Mouse (Mus musculus): ENCODE data around the gene Bcl2l1. TPM values are rescaled to one million over a fixed set of nuclear protein-coding genes. Genes with fewer than 3 reads are reported as not detected.
A peak's percentile ranks its signal among the peaks of the same experiment; 100 is the strongest.

The Bcl2l1 gene
- polyA plus RNA-seq, 1 experiment from 2014 or later, result 109 TPM

DNA sequence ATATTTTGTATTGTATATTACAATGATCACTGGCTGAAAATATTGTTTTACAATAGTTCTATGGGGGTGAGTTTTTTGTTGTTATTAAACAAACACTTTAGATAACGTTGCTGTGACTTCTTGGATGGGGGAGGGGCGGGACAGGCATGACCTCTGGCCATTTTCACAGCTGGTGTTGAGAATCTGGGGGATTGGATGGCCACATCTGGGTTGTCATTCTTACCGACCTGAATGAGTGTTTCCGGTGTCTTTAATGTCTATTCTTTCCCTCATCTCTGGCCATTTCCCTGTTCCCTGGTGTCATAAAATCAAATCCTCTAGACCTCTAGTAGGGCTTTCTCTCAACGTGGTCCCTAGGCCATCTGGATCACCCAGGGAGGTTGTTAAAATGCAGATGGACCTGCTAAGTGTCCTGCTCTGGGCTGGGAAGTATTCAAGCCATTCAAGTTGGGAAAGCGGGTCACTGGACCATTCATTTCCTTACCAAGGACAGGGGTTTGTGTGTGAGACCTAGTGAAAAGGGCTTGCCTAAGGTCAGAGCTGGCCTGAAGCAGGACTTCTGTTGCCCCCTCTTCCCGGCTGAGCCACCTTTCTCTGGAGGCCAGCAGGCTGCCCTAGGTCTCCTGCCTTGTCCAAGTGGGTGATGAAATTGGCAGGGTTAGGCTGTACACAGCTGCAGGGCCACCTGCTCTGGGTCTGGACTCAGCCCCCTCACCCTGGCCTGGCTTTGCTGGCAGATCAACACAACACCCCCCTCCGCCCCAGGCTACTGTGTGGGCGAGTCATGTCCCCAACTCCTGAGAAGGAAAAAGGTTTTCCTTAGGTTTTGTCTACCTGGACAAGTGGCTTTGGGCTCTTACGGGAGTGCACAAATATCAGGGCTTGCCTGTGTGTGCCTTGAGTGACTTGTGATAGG is 94.0 kb downstream of the Bcl2l1 start:
- DNase-seq (ENCODE audit: low spot score) (peak; percentile 77), ATAC-seq (ENCODE audit: insufficient number of reproducible peaks, low FRiP score, low TSS enrichment, low read depth) (no peak)
- H3K4me3 ChIP-seq (ENCODE audit: low read depth, low read length), result peak overlapping the region; percentile 92
- no peaks in the 10 kb centered on the region for H3K36me3 ChIP-seq (ENCODE audit: control insufficient read depth, insufficient read depth, low read length)
- H3K27ac ChIP-seq (replicated peaks; ENCODE audit: low read depth, low read length), result peak overlapping the region; percentile 91
- peak overlapping the region; percentile 93 for H3K9ac ChIP-seq (ENCODE audit: low read length)
- WGBS, result 5% methylated on average over 10 of the region's 10 CpGs
- H3K9me3 ChIP-seq (ENCODE audit: control insufficient read depth, low read length), result no peaks in the 10 kb centered on the region
- peaks cover 29% of the 10 kb centered on the region for H3K4me1 ChIP-seq (ENCODE audit: control insufficient read depth, insufficient read depth, low read length)
- H3K4me2 ChIP-seq (ENCODE audit: low read depth, severe bottlenecking), result peak overlapping the region; percentile 54
- H3K27me3 ChIP-seq (ENCODE audit: control insufficient read depth, insufficient read depth, low read length), result no peaks in the 10 kb centered on the region

DNA sequence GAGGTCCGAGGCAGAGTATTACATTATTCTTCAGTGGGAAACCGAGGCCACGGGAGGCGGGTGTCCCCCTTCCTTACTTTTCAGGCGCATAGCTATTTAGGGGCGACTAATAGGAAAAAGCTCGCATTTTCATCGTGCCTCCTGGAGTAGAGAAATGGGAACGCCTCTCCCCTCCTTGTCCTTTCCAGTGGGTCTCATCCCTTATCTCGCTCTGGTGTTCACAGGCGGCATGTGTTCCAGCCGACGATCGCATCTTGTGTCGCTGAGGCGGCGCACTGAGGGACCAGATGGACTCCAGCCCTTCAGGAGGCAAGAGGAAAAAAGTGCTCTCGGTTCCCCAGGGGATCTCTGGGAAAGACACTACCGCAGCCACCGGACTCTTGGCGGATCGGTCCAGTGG is 94.8 kb downstream of the Bcl2l1 start:
- H3K27ac ChIP-seq (replicated peaks; ENCODE audit: low read depth, low read length), result peak overlapping the region; percentile 91

DNA sequence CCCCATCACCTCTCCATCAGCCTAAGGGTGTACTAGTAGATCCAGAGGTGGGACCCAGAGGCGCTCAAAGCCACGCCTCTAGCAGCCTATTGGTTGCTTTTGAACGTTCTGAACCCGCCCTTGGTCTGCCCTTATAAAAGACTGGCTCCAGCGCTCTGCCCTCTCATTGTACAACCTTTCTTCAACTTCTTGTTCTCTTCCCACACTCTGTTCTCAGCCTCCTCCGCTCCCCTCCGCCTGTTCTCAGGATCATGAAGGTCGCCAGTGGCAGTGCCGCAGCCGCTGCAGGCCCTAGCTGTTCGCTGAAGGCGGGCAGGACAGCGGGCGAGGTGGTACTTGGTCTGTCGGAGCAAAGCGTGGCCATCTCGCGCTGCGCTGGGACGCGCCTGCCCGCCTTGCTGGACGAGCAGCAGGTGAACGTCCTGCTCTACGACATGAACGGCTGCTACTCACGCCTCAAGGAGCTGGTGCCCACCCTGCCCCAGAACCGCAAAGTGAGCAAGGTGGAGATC is 95.4 kb downstream of the Bcl2l1 start, which contains the start of gene Id1:
Id1 (plus strand) TSS at position 162 of the 512 bp plus-strand sequence.
- peak; percentile 96 for DNase-seq (ENCODE audit: low spot score)
- under 1% methylated on average over 28 of the region's 28 CpGs for WGBS
- Histone ChIP-seq H3K4me1 (ENCODE audit: control insufficient read depth, insufficient read depth, low read length) (peaks cover 25% of the 10 kb centered on the region), H3K27me3 (ENCODE audit: control insufficient read depth, insufficient read depth, low read length) (no peaks in the 10 kb centered on the region), H3K9ac (ENCODE audit: low read length) (peak within 1 kb of the TSS; percentile 93), H3K4me3 (ENCODE audit: low read depth, low read length) (peak within 1 kb of the TSS; percentile 92), H3K36me3 (ENCODE audit: control insufficient read depth, insufficient read depth, low read length) (no peaks in the 10 kb centered on the region), H3K9me3 (ENCODE audit: control insufficient read depth, low read length) (no peaks in the 10 kb centered on the region), H3K4me2 (ENCODE audit: low read depth, severe bottlenecking) (peak within 1 kb of the TSS; percentile 54), H3K27ac (replicated peaks; ENCODE audit: low read depth, low read length) (peak within 1 kb of the TSS; percentile 91)
- ATAC-seq (ENCODE audit: insufficient number of reproducible peaks, low FRiP score, low TSS enrichment, low read depth), result peak; percentile 72

More for the DNA sequence above, 94.8 kb downstream of the Bcl2l1 start:
- no peak for ATAC-seq (ENCODE audit: insufficient number of reproducible peaks, low FRiP score, low TSS enrichment, low read depth)
- Histone ChIP-seq H3K36me3 (ENCODE audit: control insufficient read depth, insufficient read depth, low read length) (no peaks in the 10 kb centered on the region), H3K9ac (ENCODE audit: low read length) (peak overlapping the region; percentile 93), H3K27me3 (ENCODE audit: control insufficient read depth, insufficient read depth, low read length) (no peaks in the 10 kb centered on the region), H3K4me1 (ENCODE audit: control insufficient read depth, insufficient read depth, low read length) (peaks cover 31% of the 10 kb centered on the region), H3K9me3 (ENCODE audit: control insufficient read depth, low read length) (no peaks in the 10 kb centered on the region), H3K4me3 (ENCODE audit: low read depth, low read length) (peak overlapping the region; percentile 92), H3K4me2 (ENCODE audit: low read depth, severe bottlenecking) (peak overlapping the region; percentile 54)
- under 1% methylated on average over 22 of the region's 22 CpGs for WGBS
- DNase-seq (ENCODE audit: low spot score), result peak; percentile 69

DNA sequence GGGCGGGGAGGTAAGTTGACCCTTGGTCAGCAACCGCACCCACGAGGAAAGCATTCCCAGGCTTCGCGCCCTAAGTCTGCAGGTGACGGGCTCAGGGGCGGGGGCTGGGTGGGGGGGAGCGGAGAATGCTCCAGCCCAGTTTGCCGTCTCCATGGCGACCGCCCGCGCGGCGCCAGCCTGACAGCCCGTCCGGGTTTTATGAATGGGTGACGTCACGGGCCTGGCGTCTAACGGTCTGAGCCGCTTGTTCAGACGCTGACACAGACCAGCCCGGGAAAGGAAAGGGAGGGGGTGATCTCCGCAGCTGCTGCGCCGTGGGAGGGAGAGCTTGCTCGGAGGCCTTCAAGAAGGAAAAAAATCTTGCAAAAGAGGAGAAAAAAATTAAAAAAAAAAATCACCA is 96.5 kb downstream of the Bcl2l1 start:
- Histone ChIP-seq H3K9ac (ENCODE audit: low read length) (peak overlapping the region; percentile 39), H3K27me3 (ENCODE audit: control insufficient read depth, insufficient read depth, low read length) (no peaks in the 10 kb centered on the region), H3K9me3 (ENCODE audit: control insufficient read depth, low read length) (no peaks in the 10 kb centered on the region), H3K36me3 (ENCODE audit: control insufficient read depth, insufficient read depth, low read length) (no peaks in the 10 kb centered on the region), H3K4me3 (ENCODE audit: low read depth, low read length) (peak overlapping the region; percentile 92), H3K4me2 (ENCODE audit: low read depth, severe bottlenecking) (peak overlapping the region; percentile 54), H3K4me1 (ENCODE audit: control insufficient read depth, insufficient read depth, low read length) (peaks cover 20% of the 10 kb centered on the region), H3K27ac (replicated peaks; ENCODE audit: low read depth, low read length) (peak overlapping the region; percentile 91)
- DNase-seq (ENCODE audit: low spot score) (peak; percentile 99), ATAC-seq (ENCODE audit: insufficient number of reproducible peaks, low FRiP score, low TSS enrichment, low read depth) (peak; percentile 80)
- WGBS, result 0% methylated on average over 28 of the region's 28 CpGs

DNA sequence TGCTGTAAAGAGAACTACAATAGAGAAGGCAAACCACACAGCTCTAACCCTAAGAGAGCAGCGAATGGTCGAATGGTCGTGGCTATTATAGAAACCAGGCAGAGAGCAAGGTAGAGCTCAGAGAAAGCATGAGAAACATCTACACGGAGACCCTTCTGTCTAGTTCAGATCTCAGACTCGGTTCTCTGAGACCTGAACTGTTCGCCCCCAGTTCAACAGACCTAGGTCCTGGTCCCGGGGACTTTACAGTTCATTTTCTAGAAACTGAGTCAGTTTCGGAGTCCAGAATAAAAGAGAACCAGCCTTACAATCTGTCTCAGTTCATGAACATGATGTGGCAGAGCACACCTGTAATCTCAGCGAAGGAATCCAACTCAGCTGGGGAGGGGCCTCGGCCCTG is 97.0 kb downstream of the Bcl2l1 start:
- WGBS, result 8% methylated on average over 10 of the region's 10 CpGs
- Histone ChIP-seq H3K4me2 (ENCODE audit: low read depth, severe bottlenecking) (peak overlapping the region; percentile 54), H3K9ac (ENCODE audit: low read length) (peak overlapping the region; percentile 36; the same call in 1 of the 2 replicates), H3K9me3 (ENCODE audit: control insufficient read depth, low read length) (no peaks in the 10 kb centered on the region), H3K4me3 (ENCODE audit: low read depth, low read length) (peak overlapping the region; percentile 92), H3K27ac (replicated peaks; ENCODE audit: low read depth, low read length) (peak overlapping the region; percentile 91), H3K4me1 (ENCODE audit: control insufficient read depth, insufficient read depth, low read length) (peaks cover 22% of the 10 kb centered on the region), H3K27me3 (ENCODE audit: control insufficient read depth, insufficient read depth, low read length) (no peaks in the 10 kb centered on the region), H3K36me3 (ENCODE audit: control insufficient read depth, insufficient read depth, low read length) (no peaks in the 10 kb centered on the region)
- no peak for ATAC-seq (ENCODE audit: insufficient number of reproducible peaks, low FRiP score, low TSS enrichment, low read depth)
- no peak for DNase-seq (ENCODE audit: low spot score)

DNA sequence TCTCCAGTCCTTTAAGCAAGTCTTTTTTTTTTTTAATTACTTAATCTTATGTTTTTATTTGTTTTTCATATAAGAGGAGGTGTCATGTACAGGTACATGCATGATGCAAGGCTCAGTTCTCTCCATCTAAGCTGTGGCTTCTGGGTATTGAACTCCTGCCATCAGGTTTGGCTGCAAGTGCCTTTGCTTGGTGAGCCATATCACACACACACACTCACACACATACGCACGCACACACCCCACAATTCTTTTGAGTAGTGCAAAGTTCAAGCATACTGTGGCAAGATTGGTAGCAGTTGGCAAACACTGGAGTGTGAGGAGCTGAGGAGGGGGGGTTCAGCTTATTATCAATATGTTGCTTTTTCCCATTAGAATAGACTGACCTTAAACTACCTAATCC is 98.3 kb downstream of the Bcl2l1 start:
- Histone ChIP-seq H3K4me3 (ENCODE audit: low read depth, low read length) (no peak overlapping the region), H3K36me3 (ENCODE audit: control insufficient read depth, insufficient read depth, low read length) (no peaks in the 10 kb centered on the region), H3K4me2 (ENCODE audit: low read depth, severe bottlenecking) (no peak overlapping the region), H3K27ac (replicated peaks; ENCODE audit: low read depth, low read length) (no peak overlapping the region), H3K9ac (ENCODE audit: low read length) (no peak overlapping the region), H3K9me3 (ENCODE audit: control insufficient read depth, low read length) (no peaks in the 10 kb centered on the region), H3K4me1 (ENCODE audit: control insufficient read depth, insufficient read depth, low read length) (peaks cover 30% of the 10 kb centered on the region), H3K27me3 (ENCODE audit: control insufficient read depth, insufficient read depth, low read length) (no peaks in the 10 kb centered on the region)
- DNase-seq (ENCODE audit: low spot score) (no peak), ATAC-seq (ENCODE audit: insufficient number of reproducible peaks, low FRiP score, low TSS enrichment, low read depth) (no peak)
- WGBS, result 89% methylated on average over 2 of the region's 2 CpGs

Small RNAs within 50 kb of the gene (microRNA-seq; reads per million reads assigned to microRNA genes)
- not detected for gene Gm23802
- gene Mir5622, result 1.2 reads per million

Other genes with a start within 250 kb of the Bcl2l1 start
- not detected in 2 replicates for gene Defb45, start 232.3 kb downstream of the Bcl2l1 start, polyA plus RNA-seq (2014; fragmentation: Nextera tagmentation; extraction: Ambion mirVana)
- gene Defb36, start 227.4 kb downstream of the Bcl2l1 start, polyA plus RNA-seq (2014; fragmentation: Nextera tagmentation; extraction: Ambion mirVana), result not detected in 2 replicates
- 0.89 TPM in 1 of 2 replicates, not detected in the other for gene Defb25, start 208.7 kb downstream of the Bcl2l1 start, polyA plus RNA-seq (2014; fragmentation: Nextera tagmentation; extraction: Ambion mirVana)
- 0.69 and 0.88 TPM in 2 replicates for gene Rem1, start 204.8 kb downstream of the Bcl2l1 start, polyA plus RNA-seq (2014; fragmentation: Nextera tagmentation; extraction: Ambion mirVana)
- gene H13, start 162.3 kb downstream of the Bcl2l1 start, polyA plus RNA-seq (2014; fragmentation: Nextera tagmentation; extraction: Ambion mirVana), result 123 and 126 TPM in 2 replicates
- gene Mcts2, start 144.7 kb downstream of the Bcl2l1 start, polyA plus RNA-seq (2014; fragmentation: Nextera tagmentation; extraction: Ambion mirVana), result 37.1 and 38.5 TPM in 2 replicates
- gene Id1, start 95.5 kb downstream of the Bcl2l1 start, polyA plus RNA-seq (2014; fragmentation: Nextera tagmentation; extraction: Ambion mirVana), result 221 and 248 TPM in 2 replicates
- gene Cox4i2, start 77.6 kb downstream of the Bcl2l1 start, polyA plus RNA-seq (2014; fragmentation: Nextera tagmentation; extraction: Ambion mirVana), result 18.5 and 22.3 TPM in 2 replicates
- gene Tpx2, start 16.2 kb upstream of the Bcl2l1 start, polyA plus RNA-seq (2014; fragmentation: Nextera tagmentation; extraction: Ambion mirVana), result 172 and 182 TPM in 2 replicates
- gene Mylk2, start 79.6 kb upstream of the Bcl2l1 start, polyA plus RNA-seq (2014; fragmentation: Nextera tagmentation; extraction: Ambion mirVana), result not detected in 2 replicates
- 0.29 and 0.38 TPM in 2 replicates for gene Foxs1, start 101.5 kb upstream of the Bcl2l1 start, polyA plus RNA-seq (2014; fragmentation: Nextera tagmentation; extraction: Ambion mirVana)
- gene Dusp15, start 120.0 kb upstream of the Bcl2l1 start, polyA plus RNA-seq (2014; fragmentation: Nextera tagmentation; extraction: Ambion mirVana), result 0.37 and 1.0 TPM in 2 replicates
- 0.35 and 0.62 TPM in 2 replicates for gene Ttll9, start 130.8 kb upstream of the Bcl2l1 start, polyA plus RNA-seq (2014; fragmentation: Nextera tagmentation; extraction: Ambion mirVana)
- 59.0 and 63.0 TPM in 2 replicates for gene Pdrg1, start 183.7 kb upstream of the Bcl2l1 start, polyA plus RNA-seq (2014; fragmentation: Nextera tagmentation; extraction: Ambion mirVana)
- not detected in 2 replicates for gene Xkr7, start 200.1 kb upstream of the Bcl2l1 start, polyA plus RNA-seq (2014; fragmentation: Nextera tagmentation; extraction: Ambion mirVana)
- gene Ccm2l, start 234.2 kb upstream of the Bcl2l1 start, polyA plus RNA-seq (2014; fragmentation: Nextera tagmentation; extraction: Ambion mirVana), result 1.0 and 1.4 TPM in 2 replicates